Mouse (Mus musculus) olfactory bulb, adult 2 months (tissue): Measurements from ENCODE around the gene Dstyk. TPM values are rescaled to one million over a fixed set of nuclear protein-coding genes. Genes with fewer than 3 reads are reported as not detected.

Experiments used
- H3K27ac ChIP-seq: fragments of 200-500 bp; 2 replicates; pipeline ENCODE4 v1.5.1; 2012; ENCODE audit warnings: low read depth, low read length; ENCODE audit not compliant: insufficient read depth
- H3K4me1 ChIP-seq: fragments of 200-500 bp; 2 replicates; pipeline ENCODE4 v1.6.1; 2012; ENCODE audit warnings: low read length; ENCODE audit not compliant: control insufficient read depth, insufficient read depth
- H3K4me3 ChIP-seq: fragments of 200-500 bp; 2 replicates; pipeline ENCODE4 v1.5.1; 2012; ENCODE audit warnings: mild to moderate bottlenecking, low read depth, low read length, moderate library complexity; ENCODE audit not compliant: insufficient read depth
- CTCF ChIP-seq: fragments of 200-500 bp; IDR thresholded peaks from 2 replicates; pipeline ENCODE4 v1.5.1; 2012; ENCODE audit warnings: low read depth, mild to moderate bottlenecking, low read length, moderate library complexity; ENCODE audit not compliant: insufficient read depth
- POLR2A ChIP-seq: fragments of 200-500 bp; IDR thresholded peaks from 2 replicates; pipeline ENCODE4 v1.6.1; 2012; ENCODE audit warnings: mild to moderate bottlenecking, low read depth, low read length, moderate library complexity; ENCODE audit not compliant: insufficient read depth
- WGBS: fragments of 180-500 bp; shearing (Covaris S2); methylation state at CpG from one replicate; pipeline ENCODE4 v1.1.7; 2018; 5-methylcytosine and 5-hydroxymethylcytosine counted together
- polyA plus RNA-seq: library from polyadenylated mRNA; stranded (reverse); fragments of >200 nt; gene quantifications from 2 replicates; pipeline ENCODE4 v1.2.4, GENCODE M21; 2012; ENCODE audit warnings: low replicate concordance; ENCODE audit not compliant: missing spikeins, insufficient read depth, insufficient read length

Dstyk gene
- polyA plus RNA-seq, 1 experiment = not detected

- 56% methylated on average over 3 of the region's 3 CpGs for WGBS
- H3K4me1 ChIP-seq = peaks cover 62% of the 10 kb centered on the region
- TF ChIP-seq POLR2A (no peak), CTCF (no peak)
- no peak overlapping the region for H3K4me3 ChIP-seq
- peak overlapping the region; percentile 57 for H3K27ac ChIP-seq
Observed at GRCm38 (mm10) chr1:132374873-132375244, 42.5 kb upstream of the Dstyk start.

GRCm38 (mm10) chr1:132375256-132375655 is 42.1 kb upstream of the Dstyk start:
- TF ChIP-seq POLR2A = no peak
- TF ChIP-seq CTCF = no peak
- Histone ChIP-seq H3K4me3 (no peak overlapping the region), H3K4me1 (peaks cover 62% of the 10 kb centered on the region), H3K27ac (peak overlapping the region; percentile 57)
- 9% methylated on average over 4 of the region's 4 CpGs for WGBS

- Histone ChIP-seq H3K4me1 (peaks cover 62% of the 10 kb centered on the region), H3K4me3 (no peak overlapping the region), H3K27ac (peak overlapping the region; percentile 38; the same call in 1 of the 2 replicates)
- WGBS = 48% methylated on average over 8 of the region's 8 CpGs
- TF ChIP-seq POLR2A (no peak), CTCF (no peak)
Observed at GRCm38 (mm10) chr1:132376211-132377054, 40.9 kb upstream of the Dstyk start.

GRCm38 (mm10) chr1:132377055-132377365 is 40.3 kb upstream of the Dstyk start:
- TF ChIP-seq CTCF (no peak), POLR2A (no peak)
- Histone ChIP-seq H3K27ac (peak overlapping the region; percentile 38; the same call in 1 of the 2 replicates), H3K4me1 (peaks cover 60% of the 10 kb centered on the region), H3K4me3 (no peak overlapping the region)
- 37% methylated on average over 7 of the region's 7 CpGs for WGBS

GRCm38 (mm10) chr1:132377811-132378210 is 39.5 kb upstream of the Dstyk start:
- H3K4me1 ChIP-seq = peaks cover 61% of the 10 kb centered on the region
- no peak overlapping the region for H3K27ac ChIP-seq
- no peak for TF ChIP-seq CTCF
- no peak overlapping the region for H3K4me3 ChIP-seq
- WGBS = 69% methylated on average over 3 of the region's 3 CpGs

- TF ChIP-seq POLR2A = no peak
- TF ChIP-seq CTCF = no peak
- no peak overlapping the region for H3K4me3 ChIP-seq
- no peak overlapping the region for H3K27ac ChIP-seq
- 90% methylated on average over 27 of the region's 27 CpGs for WGBS
- H3K4me1 ChIP-seq = peaks cover 57% of the 10 kb centered on the region
Observed at GRCm38 (mm10) chr1:132380550-132381100, 36.7 kb upstream of the Dstyk start.

GRCm38 (mm10) chr1:132381929-132382328 is 35.4 kb upstream of the Dstyk start:
- TF ChIP-seq CTCF (no peak), POLR2A (no peak)
- Histone ChIP-seq H3K27ac (no peak overlapping the region), H3K4me3 (no peak overlapping the region), H3K4me1 (peaks cover 56% of the 10 kb centered on the region)
- 62% methylated on average over 10 of the region's 10 CpGs for WGBS

- Histone ChIP-seq H3K4me1 (peaks cover 51% of the 10 kb centered on the region), H3K4me3 (no peak overlapping the region), H3K27ac (peak overlapping the region; percentile 78)
- no peak for TF ChIP-seq POLR2A
- no peak for TF ChIP-seq CTCF
- WGBS = 33% methylated on average over 8 of the region's 8 CpGs
Observed at GRCm38 (mm10) chr1:132384001-132384554, 33.3 kb upstream of the Dstyk start.

- 79% methylated on average over 14 of the region's 14 CpGs for WGBS
- no peak overlapping the region for H3K4me3 ChIP-seq
- peaks cover 49% of the 10 kb centered on the region for H3K4me1 ChIP-seq
- H3K27ac ChIP-seq = peak overlapping the region; percentile 88
- TF ChIP-seq CTCF = no peak
- TF ChIP-seq POLR2A = no peak
Observed at GRCm38 (mm10) chr1:132385266-132385665, 32.1 kb upstream of the Dstyk start.
